Mouse (Mus musculus) right cerebral cortex, postnatal 36 days (tissue): ENCODE measurements at regions not wholly inside any gene's neighbourhood (a gene's known extent, or its start where the extent isn't known, plus 50 kb on each side); places are given as distances from the start of the nearest gene placed in this dataset.

Experiments used
- DNase-seq, 2 experiments: peaks; one replicate each; pipeline ENCODE4 v3.0.0; 2022; ENCODE audit warnings: low spot score in 2 of 2, mixed read lengths in 1 of 2

GRCm38 (mm10) chr6:117612421-117612820 lies 228.6 kb upstream of the Zfp637 start:
- DNase-seq = no peak

GRCm38 (mm10) chr6:117613656-117614350 lies 227.2 kb upstream of the Zfp637 start:
- no peak for DNase-seq

- DNase-seq = no peak
Observed at GRCm38 (mm10) chr6:117614386-117614785, 226.6 kb upstream of the Zfp637 start.

- DNase-seq = no peak
Observed at GRCm38 (mm10) chr6:117617168-117617567, 223.8 kb upstream of the Zfp637 start.

- no peak for DNase-seq
Observed at GRCm38 (mm10) chr6:117617951-117618350, 223.0 kb upstream of the Zfp637 start.

- DNase-seq = no peak
Observed at GRCm38 (mm10) chr6:117619606-117620005, 221.4 kb upstream of the Zfp637 start.

GRCm38 (mm10) chr6:117622446-117622845 lies 218.5 kb upstream of the Zfp637 start:
- DNase-seq = no peak

- DNase-seq = no peak
Observed at GRCm38 (mm10) chr6:117622946-117623345, 218.0 kb upstream of the Zfp637 start.

GRCm38 (mm10) chr6:117625716-117626115 lies 215.3 kb upstream of the Zfp637 start:
- no peak for DNase-seq

- no peak for DNase-seq
Observed at GRCm38 (mm10) chr6:117627461-117627860, 213.5 kb upstream of the Zfp637 start.

GRCm38 (mm10) chr6:117646628-117647027 lies 194.4 kb upstream of the Zfp637 start:
- no peak for DNase-seq

- no peak for DNase-seq
Observed at GRCm38 (mm10) chr6:117650541-117650940, 190.4 kb upstream of the Zfp637 start.

GRCm38 (mm10) chr6:117651551-117651950 lies 189.4 kb upstream of the Zfp637 start:
- no peak for DNase-seq

- DNase-seq = no peak
Observed at GRCm38 (mm10) chr6:117652012-117652411, 189.0 kb upstream of the Zfp637 start.

- no peak for DNase-seq
Observed at GRCm38 (mm10) chr6:117652917-117653316, 188.1 kb upstream of the Zfp637 start.

- no peak for DNase-seq
Observed at GRCm38 (mm10) chr6:117653886-117654425, 187.0 kb upstream of the Zfp637 start.

- no peak for DNase-seq
Observed at GRCm38 (mm10) chr6:117655986-117656385, 185.0 kb upstream of the Zfp637 start.

GRCm38 (mm10) chr6:117660576-117660975 lies 180.4 kb upstream of the Zfp637 start:
- no peak for DNase-seq

- DNase-seq = no peak
Observed at GRCm38 (mm10) chr6:117662635-117663034, 178.3 kb upstream of the Zfp637 start.

- no peak for DNase-seq
Observed at GRCm38 (mm10) chr6:117670337-117670736, 170.6 kb upstream of the Zfp637 start.

GRCm38 (mm10) chr6:117670792-117671525 lies 170.0 kb upstream of the Zfp637 start:
- DNase-seq = no peak

- DNase-seq = no peak
Observed at GRCm38 (mm10) chr6:117675059-117675800, 165.8 kb upstream of the Zfp637 start.
